Mouse (Mus musculus): ENCODE results near the gene Myo9a.

DNA sequence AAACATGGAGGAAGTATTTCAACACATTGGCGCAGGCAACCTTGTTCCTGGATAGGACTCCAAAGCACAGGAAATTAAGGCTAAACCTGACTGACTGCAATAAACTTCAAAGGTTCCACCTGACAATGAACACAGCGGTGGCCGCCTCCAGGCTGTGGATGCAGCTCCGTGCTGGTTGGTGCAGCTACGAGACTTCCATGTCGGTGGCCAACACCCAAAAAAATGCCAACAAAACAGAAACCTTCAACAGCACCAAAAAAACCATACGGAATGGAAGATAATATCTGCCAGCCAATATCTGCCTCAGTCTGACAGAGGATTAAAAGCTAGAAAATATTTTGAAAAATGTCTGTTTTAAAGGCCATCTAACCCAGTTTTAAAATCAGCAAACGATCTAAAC is 187.8 kb downstream of the Myo9a start:
- TF ChIP-seq ZNF384 (IDR thresholded peaks at IDR 0.05; ENCODE audit: low read depth, low read length): no peak
- TF ChIP-seq HCFC1 (IDR thresholded peaks at IDR 0.05; ENCODE audit: borderline replicate concordance, insufficient read depth, low read length): no peak
- TF ChIP-seq ZC3H11A (IDR thresholded peaks at IDR 0.05; ENCODE audit: borderline replicate concordance, low read depth, low read length): no peak
- TF ChIP-seq MAFK (IDR thresholded peaks at IDR 0.05; ENCODE audit: insufficient read depth, low read depth, low read length): no peak
- no peak for TF ChIP-seq CHD2 (IDR thresholded peaks at IDR 0.05; ENCODE audit: low read depth, low read length)
